Mouse (Mus musculus) CD4-positive helper T cell, adult 2 months (primary cell): Measurements from ENCODE around the gene Sema6d.

Experiments used
- DNase-seq: peaks from one replicate; pipeline ENCODE4 v3.0.0-alpha.2; 2012; ENCODE audit warnings: low read depth, missing footprints, low spot score

The Sema6d gene

GRCm38 (mm10) chr2:124554751-124555415, 465.1 kb downstream of the Sema6d start:
- DNase-seq: no peak

DNA sequence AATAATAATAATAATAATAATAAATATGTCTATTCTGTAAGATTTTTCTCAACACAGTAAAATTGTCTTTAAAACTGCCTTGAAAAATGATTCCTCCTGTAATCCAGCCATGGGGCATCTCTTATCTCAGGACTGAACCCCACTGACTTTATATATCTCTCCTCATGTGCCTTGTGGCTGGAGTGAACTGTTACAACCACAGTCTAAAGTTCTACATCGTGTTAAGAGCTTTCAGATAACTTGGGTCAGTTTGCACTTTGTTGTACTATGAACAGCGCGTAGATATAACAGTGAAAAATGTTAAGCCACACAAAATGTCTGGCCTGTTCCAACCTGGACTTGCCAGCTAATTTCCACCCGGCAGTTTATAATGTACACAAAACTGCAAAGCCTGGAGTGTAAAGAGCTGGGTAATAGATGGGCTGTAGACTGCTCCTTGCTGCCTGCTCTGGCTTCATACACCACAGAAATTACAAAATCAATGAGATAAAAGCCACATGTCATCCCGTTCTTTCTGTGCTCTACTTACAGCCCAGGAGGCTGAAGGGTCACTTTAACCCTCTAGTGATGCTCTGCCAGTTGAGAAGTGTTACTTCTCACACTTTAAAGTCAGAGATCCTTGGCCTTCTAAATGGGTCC, 467.2 kb downstream of the Sema6d start:
- no peak for DNase-seq

- no peak for DNase-seq
These were observed 468.3 kb downstream of the Sema6d start for GRCm38 (mm10) chr2:124558021-124558420.

DNA sequence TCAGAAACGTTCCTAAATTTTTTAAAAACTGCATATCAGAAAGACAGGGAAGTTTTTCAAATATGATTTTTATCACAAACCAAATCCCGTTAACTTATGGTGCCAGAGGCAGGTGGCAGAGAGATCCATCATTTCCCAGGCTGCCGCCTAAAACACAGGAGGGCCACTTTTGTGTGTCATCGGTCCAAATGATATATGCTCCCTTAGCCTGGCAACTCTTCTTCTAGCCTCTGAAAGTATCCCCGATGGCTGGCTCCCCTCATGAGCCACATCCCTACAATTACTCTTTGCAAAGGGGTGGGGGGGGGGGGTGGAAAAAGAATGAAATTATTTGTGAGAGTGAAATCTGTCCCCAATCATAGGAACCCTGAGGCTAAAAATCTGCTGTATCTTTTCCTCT, 471.9 kb downstream of the Sema6d start:
- no peak for DNase-seq

DNA sequence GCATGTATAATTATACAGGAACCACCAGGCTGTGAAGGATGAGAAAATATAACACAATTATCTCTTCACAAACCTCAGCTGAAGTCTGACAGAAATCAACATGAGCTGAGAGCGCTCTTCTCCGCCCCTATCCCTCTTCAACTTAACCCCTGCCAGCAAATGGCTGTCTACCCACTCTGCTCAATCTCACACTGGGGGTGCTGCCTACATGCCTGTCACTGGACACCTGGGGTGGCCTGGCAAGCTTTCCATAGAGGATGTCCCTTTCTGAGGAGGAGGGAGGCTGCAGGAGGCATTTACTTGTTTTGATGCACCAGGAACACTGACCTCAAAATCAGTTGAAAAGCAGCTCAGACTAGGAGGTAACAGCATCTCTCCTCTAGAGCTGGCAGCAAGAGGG, 472.3 kb downstream of the Sema6d start:
- DNase-seq: no peak

DNA sequence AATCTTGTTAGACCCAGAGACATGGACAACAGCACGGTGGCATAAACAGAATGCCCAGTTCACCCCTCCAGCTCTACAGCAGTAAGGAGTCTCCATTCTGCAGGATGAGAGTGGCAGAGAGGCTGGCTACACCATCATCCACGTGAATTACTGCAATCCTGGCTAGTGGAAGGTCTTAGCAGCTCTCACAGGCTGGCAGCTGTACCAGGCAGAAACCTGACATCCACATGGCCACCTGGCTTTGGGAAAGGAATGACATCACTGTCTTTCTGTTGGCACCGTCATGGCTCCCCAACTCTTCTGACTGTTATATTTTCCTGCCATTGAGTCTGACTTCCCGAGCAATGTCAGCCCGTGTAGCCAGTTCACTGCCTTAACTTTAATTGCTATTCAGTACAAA, 474.0 kb downstream of the Sema6d start:
- DNase-seq: no peak

DNA sequence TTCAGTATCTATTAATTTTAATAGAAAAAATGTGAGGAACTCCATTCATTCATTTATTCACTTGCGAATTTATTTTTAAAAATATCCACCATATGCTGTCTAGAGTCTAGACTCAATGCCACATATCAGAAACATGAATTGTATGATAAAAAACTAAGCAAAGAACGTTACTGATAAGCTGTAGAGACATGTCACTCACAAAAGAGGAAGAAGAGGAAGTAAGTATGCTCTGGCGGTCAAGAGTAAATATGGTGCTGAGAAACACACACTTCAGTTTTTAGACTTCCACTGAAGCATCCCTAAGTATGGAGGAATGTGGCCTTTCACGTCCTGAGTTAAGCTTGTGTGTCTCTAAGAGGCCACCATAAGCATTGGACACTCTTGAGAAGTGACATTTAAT, 484.0 kb downstream of the Sema6d start:
- DNase-seq: no peak

DNA sequence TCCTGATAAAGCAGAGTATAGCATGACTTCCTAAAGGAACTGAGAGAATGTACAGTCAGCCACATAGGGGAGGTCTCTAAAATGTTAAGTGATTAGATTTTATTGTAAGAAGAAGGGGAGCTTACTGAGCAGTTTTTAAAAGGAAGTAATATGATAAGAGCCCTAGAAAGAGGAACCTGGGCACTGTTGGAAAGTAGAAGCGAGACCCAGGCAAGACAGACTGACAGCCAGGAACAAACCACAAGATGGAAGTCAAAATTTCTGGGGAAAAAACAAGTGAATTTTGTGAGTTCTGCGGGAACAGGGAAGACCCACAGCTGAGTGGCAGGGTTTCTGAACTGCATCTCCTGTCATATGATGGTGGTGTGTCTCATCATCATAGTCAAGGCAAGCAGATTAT, 486.3 kb downstream of the Sema6d start:
- DNase-seq: no peak

GRCm38 (mm10) chr2:124583561-124583960, 493.8 kb downstream of the Sema6d start:
- DNase-seq: no peak

GRCm38 (mm10) chr2:124592750-124593149, 503.0 kb downstream of the Sema6d start:
- DNase-seq: no peak

GRCm38 (mm10) chr2:124599014-124599413, 509.2 kb downstream of the Sema6d start:
- no peak for DNase-seq

GRCm38 (mm10) chr2:124601702-124602378, 512.1 kb downstream of the Sema6d start:
- DNase-seq: no peak

DNA sequence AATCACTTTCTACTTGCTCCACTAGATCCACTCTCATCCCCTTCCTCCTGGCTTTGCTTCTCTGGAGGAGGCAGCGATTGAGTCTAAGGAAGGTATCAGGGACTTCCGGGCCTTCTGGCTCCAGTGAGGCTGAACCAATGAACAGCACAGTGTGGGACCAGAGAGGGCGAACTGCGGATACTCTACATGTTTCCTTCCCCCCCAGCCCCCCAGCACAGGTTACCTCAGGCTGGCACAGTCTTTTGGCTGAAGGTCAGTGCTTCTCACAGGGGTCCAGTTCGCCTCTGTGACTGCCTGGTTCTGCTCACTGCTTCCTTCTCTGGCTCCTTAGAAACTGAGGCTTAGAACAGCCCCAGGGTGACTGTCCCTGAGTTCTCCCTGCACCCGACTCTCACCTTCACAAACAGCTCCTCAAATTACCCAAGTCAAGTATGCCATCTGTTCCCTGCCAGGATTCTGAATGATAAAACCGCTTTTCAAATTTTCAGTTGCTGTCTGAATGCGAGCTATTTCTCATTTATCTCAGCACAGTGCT, 512.7 kb downstream of the Sema6d start:
- no peak for DNase-seq

DNA sequence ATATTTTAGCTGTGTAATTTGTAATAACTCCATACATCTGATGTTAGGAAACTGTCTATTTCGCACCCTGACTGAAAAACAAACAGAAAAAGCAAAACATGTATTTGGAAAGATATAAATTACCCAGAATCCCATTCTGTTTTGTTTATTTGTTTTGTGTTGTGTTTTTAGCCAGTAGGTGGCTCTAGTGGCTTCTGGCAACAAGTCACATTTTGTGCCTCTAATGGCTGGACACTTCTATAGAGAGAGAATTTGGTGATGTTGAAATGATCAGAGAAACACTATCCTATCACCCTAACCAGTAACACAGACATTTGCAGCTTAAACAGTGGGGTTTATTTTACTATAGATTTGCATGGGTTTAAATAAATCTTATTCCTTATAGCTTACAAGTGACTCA, 515.6 kb downstream of the Sema6d start:
- no peak for DNase-seq

DNA sequence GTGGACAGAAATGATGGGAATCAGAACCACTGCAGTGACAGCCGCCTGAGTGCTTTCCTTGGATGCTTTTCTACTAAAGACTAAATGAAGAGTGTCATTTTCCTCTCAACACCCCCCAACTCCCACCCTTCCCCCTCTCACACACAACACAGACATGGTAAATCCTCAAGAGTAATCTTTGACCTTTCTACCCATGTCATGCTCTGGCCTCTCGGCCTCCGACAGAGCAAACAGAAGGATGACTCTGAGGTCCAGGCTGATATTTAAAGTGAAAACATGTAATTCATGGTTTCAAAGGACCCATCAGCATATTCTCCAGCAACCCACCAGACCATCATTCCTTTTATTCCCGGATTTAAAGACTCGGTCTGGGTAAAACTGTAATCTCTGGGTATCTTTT, 518.2 kb downstream of the Sema6d start:
- DNase-seq: no peak

DNA sequence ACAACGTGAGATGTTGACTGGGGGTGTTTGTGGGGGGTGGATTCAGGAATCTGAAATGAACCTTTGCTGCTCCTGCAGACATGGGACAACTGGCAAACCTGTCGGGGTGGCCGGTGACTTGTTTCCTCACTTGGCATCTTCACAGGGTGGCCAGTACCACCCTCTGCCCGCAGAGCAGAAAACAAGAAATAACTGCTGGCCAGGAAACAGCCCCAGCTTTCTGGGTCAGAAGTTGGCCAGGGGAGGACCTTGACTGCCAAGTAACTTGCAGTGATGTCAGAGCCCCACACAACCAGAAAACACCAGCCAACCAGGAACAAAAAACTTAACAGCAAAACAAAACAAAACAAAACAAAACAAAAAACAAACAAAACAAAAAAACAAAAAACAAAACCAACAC, 518.8 kb downstream of the Sema6d start:
- DNase-seq: no peak

GRCm38 (mm10) chr2:124609014-124609413, 519.2 kb downstream of the Sema6d start:
- no peak for DNase-seq

DNA sequence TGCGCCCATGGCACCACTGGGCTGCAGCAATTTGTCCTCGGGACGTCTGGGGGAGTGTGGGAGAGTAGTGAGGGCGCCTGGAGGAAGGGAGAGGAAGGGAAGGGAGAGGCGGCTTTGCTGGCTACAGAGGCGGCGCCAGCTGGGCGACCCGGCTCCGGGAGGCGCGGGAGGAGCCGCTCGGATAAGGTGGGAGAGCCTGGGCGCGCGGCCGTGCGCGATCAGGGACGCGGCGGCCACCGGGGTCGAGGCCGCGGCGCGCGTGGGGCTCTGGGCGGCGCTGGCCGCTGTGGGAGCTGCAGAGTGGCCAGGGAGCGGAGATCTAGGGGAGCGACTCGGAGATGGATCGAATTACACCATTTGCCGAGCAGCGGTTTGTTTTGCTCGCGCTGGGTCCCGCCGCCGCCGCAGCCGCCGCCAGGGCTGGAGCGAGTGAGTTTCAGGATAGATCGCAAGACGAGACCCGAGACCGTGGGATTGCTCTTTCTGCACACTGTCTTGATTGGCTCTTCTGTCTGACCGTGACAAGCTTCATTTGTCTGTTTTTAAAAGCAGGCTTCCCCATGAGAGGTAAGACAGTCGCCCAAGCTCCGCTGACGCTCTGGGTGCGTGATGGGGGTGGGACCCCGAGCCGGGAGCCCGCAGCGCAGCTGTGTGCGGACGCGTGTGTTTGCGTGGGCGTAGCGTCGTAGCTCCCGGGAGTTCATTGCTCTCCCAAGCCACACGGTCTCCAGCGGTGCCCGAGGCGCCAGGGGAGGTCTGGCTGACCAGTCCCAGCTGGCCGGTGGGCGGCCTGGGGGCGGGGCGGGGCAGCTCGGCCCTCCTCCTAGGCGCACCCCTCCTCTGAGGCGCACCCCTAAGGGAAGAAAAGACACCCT, 520.2 kb downstream of the Sema6d start:
- DNase-seq: peak; percentile 22

- DNase-seq: no peak
These were observed 520.9 kb downstream of the Sema6d start for GRCm38 (mm10) chr2:124610586-124611105.

DNA sequence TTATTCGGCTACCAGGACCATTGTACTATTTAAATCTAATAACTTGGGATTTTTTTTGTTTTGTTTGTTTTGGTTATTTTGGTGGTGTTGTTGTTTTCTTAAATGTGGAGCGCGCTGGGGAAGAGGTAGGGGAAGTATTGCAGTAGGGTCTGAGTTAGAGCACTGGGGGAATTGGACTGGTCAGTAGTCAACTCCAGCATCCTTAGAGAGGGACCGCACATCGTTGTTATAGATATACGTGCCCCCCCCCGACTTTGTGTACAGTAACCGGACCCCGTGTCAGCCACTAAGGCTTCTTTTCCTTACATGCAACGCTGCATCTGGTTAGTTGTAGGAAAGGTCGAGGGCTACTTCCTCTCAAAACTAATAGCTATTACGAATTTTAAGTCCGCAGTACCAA, 521.5 kb downstream of the Sema6d start:
- DNase-seq: no peak

GRCm38 (mm10) chr2:124612276-124612675, 522.5 kb downstream of the Sema6d start:
- no peak for DNase-seq
